Mouse (Mus musculus): Measurements from ENCODE around the gene Acaa1a.

DNA sequence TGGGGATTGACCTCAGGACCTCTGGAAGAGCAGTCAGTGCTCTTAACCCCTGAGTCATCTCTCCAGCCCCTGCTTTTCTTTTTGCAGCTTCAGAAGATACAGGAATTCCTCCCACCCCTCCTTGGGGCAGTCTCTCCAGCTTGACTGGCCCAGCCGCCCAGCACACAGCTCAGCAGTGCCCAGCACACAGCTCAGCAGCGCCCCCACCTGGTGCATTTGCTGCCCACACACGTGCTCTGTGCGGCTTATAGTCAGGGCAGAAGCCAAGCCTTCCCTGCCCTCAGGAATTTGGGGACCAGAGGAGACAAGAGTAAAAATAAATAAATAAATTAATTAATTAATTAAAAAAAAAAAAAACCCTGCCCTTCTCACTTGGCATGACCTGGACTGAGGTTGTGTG, 12.6 kb downstream of the Acaa1a start:
- TF ChIP-seq CTCF (IDR thresholded peaks at IDR 0.05; ENCODE audit: borderline replicate concordance, extremely low read depth, insufficient read depth, insufficient read length) (peak; percentile 72), POLR2A (IDR thresholded peaks at IDR 0.05; ENCODE audit: borderline replicate concordance, extremely low read depth, insufficient read depth, insufficient read length, poor library complexity, severe bottlenecking) (no peak)

Measured in brain, embryonic 14.5 days (tissue).